Mouse (Mus musculus): Measurements from ENCODE around the gene Nalcn. TPM values are rescaled to one million over a fixed set of nuclear protein-coding genes. Genes with fewer than 3 reads are reported as not detected.

Nalcn gene
- polyA plus RNA-seq, 1 experiment from 2014 or later, result 0.03 TPM

- no peak for ATAC-seq (ENCODE audit: low read depth)
- no peak for DNase-seq
- no peak overlapping the region for H3K4me2 ChIP-seq
- H3K27me3 ChIP-seq, result no peaks in the 10 kb centered on the region
- no peaks in the 10 kb centered on the region for H3K9me3 ChIP-seq (replicated peaks)
- no peaks in the 10 kb centered on the region for H3K4me1 ChIP-seq (replicated peaks)
- H3K9ac ChIP-seq, result no peak overlapping the region
- no peak overlapping the region for H3K4me3 ChIP-seq (replicated peaks)
- H3K27ac ChIP-seq, result no peak overlapping the region
- no peaks in the 10 kb centered on the region for H3K36me3 ChIP-seq
Measured at GRCm38 (mm10) chr14:123296068-123296467, 330.9 kb downstream of the Nalcn start.

- no peaks in the 10 kb centered on the region for H3K36me3 ChIP-seq
- 66% methylated on average over 4 of the region's 4 CpGs for WGBS (ENCODE audit: insufficient replicate concordance)
- no peak overlapping the region for H3K4me3 ChIP-seq (replicated peaks)
- H3K4me2 ChIP-seq, result no peak overlapping the region
- H3K27ac ChIP-seq, result no peak overlapping the region
- no peaks in the 10 kb centered on the region for H3K9me3 ChIP-seq (replicated peaks)
- no peaks in the 10 kb centered on the region for H3K27me3 ChIP-seq
- H3K9ac ChIP-seq, result no peak overlapping the region
- no peaks in the 10 kb centered on the region for H3K4me1 ChIP-seq (replicated peaks)
- DNase-seq (no peak), ATAC-seq (ENCODE audit: low read depth) (no peak)
Measured at GRCm38 (mm10) chr14:123291118-123292007, 335.6 kb downstream of the Nalcn start.

DNA sequence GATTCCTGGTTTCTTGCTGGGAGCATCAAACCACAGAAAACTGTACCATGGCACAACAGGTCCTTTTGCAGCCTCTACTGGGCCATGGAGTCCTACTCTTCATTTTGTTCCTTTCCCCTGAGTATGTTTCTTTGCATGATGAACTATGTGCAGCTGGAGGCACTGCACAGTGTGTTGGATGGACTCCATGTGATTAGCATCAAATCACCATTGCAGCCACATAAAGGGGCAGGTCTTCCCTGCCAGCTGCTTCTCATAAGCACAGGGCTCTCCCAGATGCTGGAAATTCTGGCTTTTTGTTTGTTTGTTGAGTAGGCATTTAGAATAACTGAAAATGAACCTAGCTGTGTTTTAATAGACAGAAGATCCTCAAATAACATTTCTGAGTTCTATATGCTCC lies 344.8 kb downstream of the Nalcn start:
- H3K27me3 ChIP-seq, result no peaks in the 10 kb centered on the region
- no peak overlapping the region for H3K4me2 ChIP-seq
- H3K27ac ChIP-seq, result no peak overlapping the region
- no peak overlapping the region for H3K4me3 ChIP-seq (replicated peaks)
- ATAC-seq (ENCODE audit: low read depth) (no peak), DNase-seq (no peak)
- no peaks in the 10 kb centered on the region for H3K4me1 ChIP-seq (replicated peaks)
- H3K36me3 ChIP-seq, result no peaks in the 10 kb centered on the region
- no peak overlapping the region for H3K9ac ChIP-seq
- no peaks in the 10 kb centered on the region for H3K9me3 ChIP-seq (replicated peaks)

DNA sequence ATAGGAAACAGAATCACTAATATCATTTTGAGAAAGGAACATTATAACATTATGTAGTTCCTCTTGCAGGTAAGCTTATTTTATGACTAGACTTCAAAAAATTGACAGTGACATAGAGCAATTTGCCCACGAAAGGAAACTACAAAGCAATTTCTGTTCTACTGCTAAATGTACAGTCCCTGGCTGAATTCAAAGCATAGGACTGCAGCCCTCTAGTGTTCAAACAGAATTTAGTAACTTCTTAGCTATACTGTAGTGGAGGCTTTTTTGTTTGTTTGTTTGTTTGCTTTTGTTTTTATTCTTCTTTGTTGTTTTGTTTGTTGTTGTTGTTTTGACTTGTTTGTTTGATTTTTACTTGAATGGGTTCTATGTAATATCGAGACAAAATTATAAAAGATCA lies 354.8 kb downstream of the Nalcn start:
- ATAC-seq (ENCODE audit: low read depth) (no peak), DNase-seq (no peak)
- H3K9me3 ChIP-seq (replicated peaks), result no peaks in the 10 kb centered on the region
- H3K4me3 ChIP-seq (replicated peaks), result no peak overlapping the region
- no peak overlapping the region for H3K9ac ChIP-seq
- no peaks in the 10 kb centered on the region for H3K36me3 ChIP-seq
- no peaks in the 10 kb centered on the region for H3K4me1 ChIP-seq (replicated peaks)
- no peaks in the 10 kb centered on the region for H3K27me3 ChIP-seq
- no peak overlapping the region for H3K27ac ChIP-seq
- H3K4me2 ChIP-seq, result no peak overlapping the region
- 43% methylated on average over 2 of the region's 2 CpGs for WGBS (ENCODE audit: insufficient replicate concordance)

- WGBS (ENCODE audit: insufficient replicate concordance), result 25% methylated on average over 1 of the region's 1 CpGs
- ATAC-seq (ENCODE audit: low read depth), result no peak
- Histone ChIP-seq H3K4me3 (replicated peaks) (no peak overlapping the region), H3K4me2 (no peak overlapping the region), H3K36me3 (no peaks in the 10 kb centered on the region), H3K4me1 (replicated peaks) (no peaks in the 10 kb centered on the region), H3K9ac (no peak overlapping the region), H3K9me3 (replicated peaks) (no peaks in the 10 kb centered on the region), H3K27ac (no peak overlapping the region), H3K27me3 (no peaks in the 10 kb centered on the region)
- no peak for DNase-seq
Measured at GRCm38 (mm10) chr14:123240738-123241137, 386.2 kb downstream of the Nalcn start.

DNA sequence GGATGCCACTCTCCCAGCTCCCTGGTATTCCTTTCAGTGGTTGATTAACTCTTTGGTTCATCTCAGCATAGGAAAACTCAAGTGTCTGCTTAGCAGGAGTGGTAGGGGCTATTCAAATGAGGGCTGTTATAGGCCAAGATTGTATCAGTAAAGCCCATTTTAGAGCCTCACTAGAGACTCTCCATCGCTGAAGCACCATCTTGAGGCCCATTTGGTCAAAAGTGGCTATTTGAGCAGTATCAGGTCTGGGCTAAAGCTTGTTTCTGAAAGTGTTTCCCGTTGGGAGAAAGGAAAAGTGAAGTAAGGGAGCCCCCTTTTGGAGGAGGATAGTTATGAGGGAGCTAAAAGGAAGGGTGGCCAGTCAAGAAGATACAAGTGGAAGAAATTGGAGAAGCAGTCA lies 387.0 kb downstream of the Nalcn start:
- Histone ChIP-seq H3K9ac (no peak overlapping the region), H3K4me1 (replicated peaks) (no peaks in the 10 kb centered on the region), H3K9me3 (replicated peaks) (no peaks in the 10 kb centered on the region), H3K27ac (no peak overlapping the region), H3K27me3 (no peaks in the 10 kb centered on the region), H3K4me2 (no peak overlapping the region), H3K36me3 (no peaks in the 10 kb centered on the region), H3K4me3 (replicated peaks) (no peak overlapping the region)
- WGBS (ENCODE audit: insufficient replicate concordance), result 15% methylated on average over 2 of the region's 2 CpGs
- no peak for DNase-seq
- no peak for ATAC-seq (ENCODE audit: low read depth)

DNA sequence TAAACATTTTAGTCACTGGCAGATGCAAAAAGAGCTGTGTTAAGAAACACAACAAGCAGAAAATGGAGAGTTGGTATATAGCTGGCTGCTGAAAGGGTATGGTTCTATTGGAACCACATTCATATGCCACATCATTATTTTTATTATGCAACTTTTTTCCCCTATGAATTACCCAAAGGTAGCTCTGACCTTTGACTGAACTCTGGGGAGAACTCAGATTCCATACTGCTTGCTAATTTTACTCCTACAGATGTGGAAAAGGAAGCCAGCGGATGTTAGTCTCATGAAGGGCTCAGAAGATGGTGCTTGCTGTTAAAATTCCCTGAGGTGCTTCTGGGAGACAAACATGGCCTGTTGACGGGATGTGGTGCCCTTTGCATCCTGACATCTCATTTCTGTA lies 389.9 kb downstream of the Nalcn start:
- H3K27ac ChIP-seq, result no peak overlapping the region
- H3K4me3 ChIP-seq (replicated peaks), result no peak overlapping the region
- no peak overlapping the region for H3K9ac ChIP-seq
- no peaks in the 10 kb centered on the region for H3K36me3 ChIP-seq
- ATAC-seq (ENCODE audit: low read depth) (no peak), DNase-seq (no peak)
- WGBS (ENCODE audit: insufficient replicate concordance), result 49% methylated on average over 2 of the region's 2 CpGs
- no peaks in the 10 kb centered on the region for H3K27me3 ChIP-seq
- no peak overlapping the region for H3K4me2 ChIP-seq
- no peaks in the 10 kb centered on the region for H3K4me1 ChIP-seq (replicated peaks)
- H3K9me3 ChIP-seq (replicated peaks), result no peaks in the 10 kb centered on the region

- H3K4me3 ChIP-seq (replicated peaks), result no peak overlapping the region
- no peak overlapping the region for H3K27ac ChIP-seq
- H3K4me1 ChIP-seq (replicated peaks), result no peaks in the 10 kb centered on the region
- no peaks in the 10 kb centered on the region for H3K27me3 ChIP-seq
- no peak for DNase-seq
- H3K4me2 ChIP-seq, result no peak overlapping the region
- H3K36me3 ChIP-seq, result no peaks in the 10 kb centered on the region
- H3K9me3 ChIP-seq (replicated peaks), result no peaks in the 10 kb centered on the region
- no peak for ATAC-seq (ENCODE audit: low read depth)
- H3K9ac ChIP-seq, result no peak overlapping the region
Measured at GRCm38 (mm10) chr14:123232630-123233206, 394.2 kb downstream of the Nalcn start.

Other genes starting within 250 kb of the Nalcn start
- 0.03 TPM in 2 replicates for gene Itgbl1, start 32.8 kb upstream of the Nalcn start, polyA plus RNA-seq (2015; fragmentation: Nextera tagmentation; extraction: Ambion mirVana)

Data from liver, embryonic 13.5 days (tissue).